In genomic region chr11:119053257-119053670, GRCm38 (mm10) we compare ENCODE assay signal across 8 mouse cellular contexts. TPM values are rescaled to one million over a fixed set of nuclear protein-coding genes. Genes with fewer than 3 reads are reported as not detected.
A peak's percentile ranks its signal among the peaks of the same experiment; 100 is the strongest.
DNase-seq lines count a peak whose midpoint lies in the region; ATAC-seq and TF ChIP-seq lines count a peak whose summit lies in the region.

No protein-coding gene starts in this region.

- WGBS in heart, embryonic 10.5 days, result 1% methylated on average over 42 of the region's 42 CpGs
- under 1% methylated on average over 41 of the region's 42 CpGs for WGBS in kidney, embryonic 16.5 days
- 0% methylated on average over 41 of the region's 42 CpGs for WGBS in liver, embryonic 13.5 days (ENCODE audit: insufficient replicate concordance)
- under 1% methylated on average over 39 of the region's 42 CpGs for WGBS in stomach, postnatal 0 days

- H3K27me3 ChIP-seq in heart, embryonic 10.5 days (ENCODE audit: insufficient read depth, poor library complexity, severe bottlenecking), result peaks cover 91% of the 10 kb centered on the region
- H3K27me3 ChIP-seq in kidney, embryonic 16.5 days (ENCODE audit: insufficient read depth, low read length), result peaks cover 88% of the 10 kb centered on the region
- peaks cover 100% of the 10 kb centered on the region for H3K27me3 ChIP-seq in liver, embryonic 13.5 days
- H3K27me3 ChIP-seq in stomach, postnatal 0 days (ENCODE audit: control insufficient read depth, insufficient read depth, low read length), result peaks cover 31% of the 10 kb centered on the region; the same call in 1 of the 2 replicates

- H3K9ac ChIP-seq in kidney, embryonic 16.5 days (replicated peaks; ENCODE audit: low read length), result peak overlapping the region; percentile 45; the same call in 1 of the 2 replicates
- no peak overlapping the region for H3K9ac ChIP-seq in liver, embryonic 13.5 days
- H3K9ac ChIP-seq in stomach, postnatal 0 days (ENCODE audit: low read length), result no peak overlapping the region

- no peak for TF ChIP-seq EP300 in stomach, postnatal 0 days (optimal IDR thresholded peaks at IDR 0.05)

- peak overlapping the region; percentile 74 for H3K4me3 ChIP-seq in heart, embryonic 10.5 days
- H3K4me3 ChIP-seq in kidney, embryonic 16.5 days (ENCODE audit: low read length), result peak overlapping the region; percentile 43
- H3K4me3 ChIP-seq in liver, embryonic 13.5 days (replicated peaks), result peak overlapping the region; percentile 22
- H3K4me3 ChIP-seq in stomach, postnatal 0 days (ENCODE audit: low read depth, low read length), result peak overlapping the region; percentile 31

- H3K27ac ChIP-seq in heart, embryonic 10.5 days, result peak overlapping the region; percentile 94
- no peak overlapping the region for H3K27ac ChIP-seq in kidney, embryonic 16.5 days (ENCODE audit: low read length)
- H3K27ac ChIP-seq in liver, embryonic 13.5 days, result no peak overlapping the region
- H3K27ac ChIP-seq in stomach, postnatal 0 days (replicated peaks), result no peak overlapping the region

- no peaks in the 10 kb centered on the region for H3K36me3 ChIP-seq in heart, embryonic 10.5 days
- H3K36me3 ChIP-seq in kidney, embryonic 16.5 days (ENCODE audit: insufficient read depth, low read length), result no peaks in the 10 kb centered on the region
- no peaks in the 10 kb centered on the region for H3K36me3 ChIP-seq in liver, embryonic 13.5 days
- no peaks in the 10 kb centered on the region for H3K36me3 ChIP-seq in stomach, postnatal 0 days (ENCODE audit: control insufficient read depth, insufficient read depth, low read length)

- peak; percentile 88 for ATAC-seq in kidney, embryonic 16.5 days (ENCODE audit: low FRiP score, low TSS enrichment)
- peak; percentile 79 for ATAC-seq in liver, embryonic 13.5 days (ENCODE audit: low read depth)
- ATAC-seq in stomach, postnatal 0 days (ENCODE audit: low FRiP score, low TSS enrichment), result peak; percentile 84

- H3K4me2 ChIP-seq in kidney, embryonic 16.5 days (replicated peaks; ENCODE audit: low read depth, low read length), result peak overlapping the region; percentile 71
- peak overlapping the region; percentile 55 for H3K4me2 ChIP-seq in liver, embryonic 13.5 days
- H3K4me2 ChIP-seq in stomach, postnatal 0 days (replicated peaks; ENCODE audit: low read depth), result peak overlapping the region; percentile 60

- peak; percentile 62 for TF ChIP-seq CTCF in stomach, postnatal 0 days (IDR thresholded peaks at IDR 0.05; ENCODE audit: low read depth)

- no peaks in the 10 kb centered on the region for H3K9me3 ChIP-seq in heart, embryonic 10.5 days
- H3K9me3 ChIP-seq in kidney, embryonic 16.5 days (ENCODE audit: low read length), result no peaks in the 10 kb centered on the region
- H3K9me3 ChIP-seq in liver, embryonic 13.5 days (replicated peaks), result no peaks in the 10 kb centered on the region
- no peaks in the 10 kb centered on the region for H3K9me3 ChIP-seq in stomach, postnatal 0 days (ENCODE audit: control insufficient read depth, low read length)

- peaks cover 68% of the 10 kb centered on the region for H3K4me1 ChIP-seq in heart, embryonic 10.5 days
- H3K4me1 ChIP-seq in kidney, embryonic 16.5 days (ENCODE audit: insufficient read depth, low read length), result peaks cover 50% of the 10 kb centered on the region
- H3K4me1 ChIP-seq in liver, embryonic 13.5 days (replicated peaks), result peaks cover 44% of the 10 kb centered on the region
- peaks cover 10% of the 10 kb centered on the region; the same call in 1 of the 2 replicates for H3K4me1 ChIP-seq in stomach, postnatal 0 days (replicated peaks; ENCODE audit: control insufficient read depth, insufficient read depth)

- DNase-seq in ovary, adult 18-20 months (ENCODE audit: low spot score), result peak; percentile 78
- no peak for DNase-seq in ovary, postnatal 10 days (ENCODE audit: low spot score)
- peak; percentile 97 for DNase-seq in embryo, embryonic 10.5 days (ENCODE audit: low spot score)
- DNase-seq in heart, embryonic 10.5 days (ENCODE audit: low spot score), result peak; percentile 97
- peak; percentile 46 for DNase-seq in liver, embryonic 13.5 days
- peak; percentile 62 to 72 for DNase-seq in natural killer cell, adult 2 months (ENCODE audit: low spot score in 2 of 2)
- peak; percentile 91 for DNase-seq in stomach, postnatal 0 days (ENCODE audit: low spot score)

RNA-seq across cellular contexts. Expression of gene Cbx8, which starts 12.5 kb away (rescaled TPM):
- 9.1 and 9.7 TPM in 2 replicates for polyA plus RNA-seq in heart, embryonic 10.5 days (2016; fragmentation: Nextera tagmentation; extraction: Ambion mirVana)
- polyA plus RNA-seq in kidney, embryonic 16.5 days (2015; fragmentation: Nextera tagmentation; extraction: Ambion mirVana), result 8.2 and 8.5 TPM in 2 replicates
- 2.4 and 2.8 TPM in 2 replicates for polyA plus RNA-seq in liver, embryonic 13.5 days (2015; fragmentation: Nextera tagmentation; extraction: Ambion mirVana)
- 4.6 and 5.1 TPM in 2 replicates for polyA plus RNA-seq in stomach, postnatal 0 days (2015; fragmentation: Nextera tagmentation; extraction: Ambion mirVana)

RNA-seq across cellular contexts. Expression of gene Cbx2, which starts 30.5 kb away (rescaled TPM):
- 37.4 and 56.0 TPM in 2 replicates for polyA plus RNA-seq in heart, embryonic 10.5 days (2016; fragmentation: Nextera tagmentation; extraction: Ambion mirVana)
- polyA plus RNA-seq in kidney, embryonic 16.5 days (2015; fragmentation: Nextera tagmentation; extraction: Ambion mirVana), result 35.5 and 37.3 TPM in 2 replicates
- polyA plus RNA-seq in liver, embryonic 13.5 days (2015; fragmentation: Nextera tagmentation; extraction: Ambion mirVana), result 3.8 and 4.1 TPM in 2 replicates
- 5.1 and 5.3 TPM in 2 replicates for polyA plus RNA-seq in stomach, postnatal 0 days (2015; fragmentation: Nextera tagmentation; extraction: Ambion mirVana)

RNA-seq across cellular contexts. Expression of gene Cbx4, which starts 32.8 kb away (rescaled TPM):
- polyA plus RNA-seq in heart, embryonic 10.5 days (2016; fragmentation: Nextera tagmentation; extraction: Ambion mirVana), result 8.9 and 9.0 TPM in 2 replicates
- 9.9 and 10.9 TPM in 2 replicates for polyA plus RNA-seq in kidney, embryonic 16.5 days (2015; fragmentation: Nextera tagmentation; extraction: Ambion mirVana)
- polyA plus RNA-seq in liver, embryonic 13.5 days (2015; fragmentation: Nextera tagmentation; extraction: Ambion mirVana), result 2.0 and 2.4 TPM in 2 replicates
- 9.6 and 11.2 TPM in 2 replicates for polyA plus RNA-seq in stomach, postnatal 0 days (2015; fragmentation: Nextera tagmentation; extraction: Ambion mirVana)

Comparison
In these comparisons a context has a peak if more than half of its experiments do, and no peak if none do; other contexts are left out.
1. H3K4me3 ChIP-seq: peak in every context shown above with its lines; median percentile 74 in heart, embryonic 10.5 days; 43 in kidney, embryonic 16.5 days; 31 in stomach, postnatal 0 days; 22 in liver, embryonic 13.5 days.